Comparison of ENCODE assay signal across 14 mouse cellular contexts in genomic region chr15:101295106-101295505, GRCm38 (mm10). TPM values are rescaled to one million over a fixed set of nuclear protein-coding genes. Genes with fewer than 3 reads are reported as not detected.
DNase-seq lines count a peak whose midpoint lies in the region; ATAC-seq and TF ChIP-seq lines count a peak whose summit lies in the region.
"Had no signal": no experiment of that assay in that cellular context is flagged by ENCODE, and none has a peak within 500 bp of the region (broad histone marks: within the 10 kb centered on the region; RNA-seq: fewer than 3 reads in every experiment).

No protein-coding gene starts in this region.

- peaks cover 14% of the 10 kb centered on the region; the same call in 1 of the 2 replicates for H3K4me1 ChIP-seq in kidney, postnatal 0 days (replicated peaks; ENCODE audit: insufficient read depth, low read length)
- peaks cover 35% of the 10 kb centered on the region for H3K4me1 ChIP-seq in heart, embryonic 15.5 days (replicated peaks)
- peaks cover 33% of the 10 kb centered on the region for H3K4me1 ChIP-seq in intestine, embryonic 15.5 days (replicated peaks)
- no peaks in the 10 kb centered on the region for H3K4me1 ChIP-seq in forebrain, embryonic 14.5 days (ENCODE audit: control insufficient read depth, insufficient read depth, low read length)

- H3K4me2 ChIP-seq in kidney, postnatal 0 days (ENCODE audit: low read length): peak overlapping the region; percentile 53; the same call in 1 of the 2 replicates
- H3K4me2 ChIP-seq in heart, embryonic 15.5 days: no peak overlapping the region; the same call in 1 of the 2 replicates
- H3K4me2 ChIP-seq in intestine, embryonic 15.5 days (replicated peaks): peak overlapping the region; percentile 47; the same call in 1 of the 2 replicates
- no peak overlapping the region for H3K4me2 ChIP-seq in forebrain, embryonic 14.5 days (ENCODE audit: low read length)
- H3K4me2 ChIP-seq: liver, embryonic 12.5 days had no signal

- H3K9ac ChIP-seq in kidney, postnatal 0 days (ENCODE audit: low read depth, low read length): 0 out of 2 replicates have a peak overlapping the region, but pooled peaks have one; percentile 1
- H3K9ac ChIP-seq in heart, embryonic 15.5 days: no peak overlapping the region
- H3K9ac ChIP-seq in intestine, embryonic 15.5 days: no peak overlapping the region
- H3K9ac ChIP-seq in forebrain, embryonic 14.5 days (ENCODE audit: low read length): no peak overlapping the region
- H3K9ac ChIP-seq: liver, embryonic 12.5 days had no signal

- 0 out of 2 replicates have a peak overlapping the region, but pooled peaks have one; percentile 35 for H3K4me3 ChIP-seq in kidney, postnatal 0 days (replicated peaks; ENCODE audit: low read depth, low read length)
- H3K4me3 ChIP-seq in heart, embryonic 15.5 days: no peak overlapping the region
- no peak overlapping the region for H3K4me3 ChIP-seq in intestine, embryonic 15.5 days (replicated peaks)
- no peak overlapping the region for H3K4me3 ChIP-seq in forebrain, embryonic 14.5 days (ENCODE audit: low read depth, low read length)
- H3K4me3 ChIP-seq: liver, embryonic 12.5 days; megakaryocyte, embryonic 14.5 days; myocyte had no signal

- WGBS in kidney, postnatal 0 days: 50% methylated on average over 7 of the region's 7 CpGs
- WGBS in heart, embryonic 15.5 days: 61% methylated on average over 7 of the region's 7 CpGs
- WGBS in intestine, embryonic 15.5 days: 61% methylated on average over 7 of the region's 7 CpGs
- 82% methylated on average over 7 of the region's 7 CpGs for WGBS in forebrain, embryonic 14.5 days

- peak; percentile 69 for DNase-seq in kidney, postnatal 0 days (ENCODE audit: low spot score)
- no peak for DNase-seq in kidney, adult 11 months
- peak; percentile 58 to 89 for DNase-seq in lung, postnatal 4 days
- no peak for DNase-seq in adipocyte (ENCODE audit: low spot score)
- DNase-seq in left cerebral cortex, postnatal 36 days (ENCODE audit: low spot score in 2 of 2): no peak
- no peak for DNase-seq in forebrain, embryonic 14.5 days (ENCODE audit: low spot score)
- DNase-seq: cerebellum, adult 2 months had no signal

- H3K36me3 ChIP-seq in kidney, postnatal 0 days (ENCODE audit: insufficient read depth, low read length): peaks cover 8% of the 10 kb centered on the region
- peaks cover 19% of the 10 kb centered on the region; the same call in 1 of the 2 replicates for H3K36me3 ChIP-seq in heart, embryonic 15.5 days
- peaks cover 15% of the 10 kb centered on the region for H3K36me3 ChIP-seq in intestine, embryonic 15.5 days
- H3K36me3 ChIP-seq in forebrain, embryonic 14.5 days (ENCODE audit: control insufficient read depth, insufficient read depth, low read length): peaks cover 24% of the 10 kb centered on the region

- no peaks in the 10 kb centered on the region for H3K9me3 ChIP-seq in kidney, postnatal 0 days (replicated peaks; ENCODE audit: low read length)
- H3K9me3 ChIP-seq in heart, embryonic 15.5 days (replicated peaks): no peaks in the 10 kb centered on the region
- no peaks in the 10 kb centered on the region for H3K9me3 ChIP-seq in intestine, embryonic 15.5 days
- H3K9me3 ChIP-seq in forebrain, embryonic 14.5 days (replicated peaks; ENCODE audit: control insufficient read depth, low read length): no peaks in the 10 kb centered on the region
- H3K9me3 ChIP-seq: liver, embryonic 12.5 days; megakaryocyte, embryonic 14.5 days had no signal

- intact Hi-C loops in left cerebral cortex, postnatal 36 days (cut with DNase I): no loop called here

- ATAC-seq in kidney, postnatal 0 days (replicated peaks; ENCODE audit: low FRiP score, low read depth): no peak
- no peak for ATAC-seq in heart, embryonic 15.5 days (replicated peaks; ENCODE audit: insufficient number of reproducible peaks, insufficient read depth, low FRiP score, low read depth)
- no peak for ATAC-seq in intestine, embryonic 15.5 days
- no peak for ATAC-seq in forebrain, embryonic 14.5 days
- ATAC-seq: activated CD4-positive, CD25-positive, alpha-beta regulatory T cell, adult 4 months; CD4-positive, CD25-positive, alpha-beta regulatory T cell, adult 4 months; liver, embryonic 12.5 days had no signal

- no peaks in the 10 kb centered on the region for H3K27me3 ChIP-seq in kidney, postnatal 0 days (ENCODE audit: insufficient read depth, low read length)
- no peaks in the 10 kb centered on the region for H3K27me3 ChIP-seq in heart, embryonic 15.5 days
- H3K27me3 ChIP-seq in intestine, embryonic 15.5 days (replicated peaks): no peaks in the 10 kb centered on the region
- no peaks in the 10 kb centered on the region for H3K27me3 ChIP-seq in forebrain, embryonic 14.5 days (replicated peaks; ENCODE audit: control insufficient read depth, insufficient read depth, low read length)
- H3K27me3 ChIP-seq: liver, embryonic 12.5 days had no signal

- TF ChIP-seq CTCF in kidney, postnatal 0 days (IDR thresholded peaks at IDR 0.05; ENCODE audit: low read depth): no peak

- peak overlapping the region; percentile 87 for H3K27ac ChIP-seq in kidney, postnatal 0 days
- H3K27ac ChIP-seq in heart, embryonic 15.5 days: peak overlapping the region; percentile 41; the same call in 1 of the 2 replicates
- peak overlapping the region; percentile 71 for H3K27ac ChIP-seq in intestine, embryonic 15.5 days
- no peak overlapping the region for H3K27ac ChIP-seq in forebrain, embryonic 14.5 days (ENCODE audit: low read depth, low read length)
- H3K27ac ChIP-seq: liver, embryonic 12.5 days had no signal

RNA-seq across cellular contexts. Expression of gene 6030408B16Rik, which starts 2.1 kb away (rescaled TPM):
- 23.3 and 24.5 TPM in 2 replicates for polyA plus RNA-seq in kidney, postnatal 0 days (2015; fragmentation: Nextera tagmentation; extraction: Ambion mirVana)
- 3.1 and 4.8 TPM in 2 replicates for polyA plus RNA-seq in heart, embryonic 15.5 days (2015; fragmentation: Nextera tagmentation; extraction: Ambion mirVana)
- 4.1 TPM in 2 replicates for polyA plus RNA-seq in intestine, embryonic 15.5 days (2015; fragmentation: Nextera tagmentation; extraction: Ambion mirVana)
- total RNA-seq in left cerebral cortex, postnatal 36 days (2021): under 1 TPM; 0.27 to 0.37 TPM
- polyA plus RNA-seq in forebrain, embryonic 14.5 days (2014; fragmentation: Nextera tagmentation; extraction: Ambion mirVana): 0.25 TPM in 2 replicates
- polyA plus RNA-seq: CD4-positive, CD25-positive, alpha-beta regulatory T cell, adult 4 months had no signal

RNA-seq across cellular contexts. Expression of gene Atg101, which starts 11.0 kb away (rescaled TPM):
- 77.1 and 79.5 TPM in 2 replicates for polyA plus RNA-seq in kidney, postnatal 0 days (2015; fragmentation: Nextera tagmentation; extraction: Ambion mirVana)
- polyA plus RNA-seq in heart, embryonic 15.5 days (2015; fragmentation: Nextera tagmentation; extraction: Ambion mirVana): 52.0 and 59.9 TPM in 2 replicates
- polyA plus RNA-seq in intestine, embryonic 15.5 days (2015; fragmentation: Nextera tagmentation; extraction: Ambion mirVana): 61.1 and 62.0 TPM in 2 replicates
- total RNA-seq in left cerebral cortex, postnatal 36 days (2021): 10 to 100 TPM; 43.5 to 45.5 TPM
- 82.3 and 83.1 TPM in 2 replicates for polyA plus RNA-seq in forebrain, embryonic 14.5 days (2014; fragmentation: Nextera tagmentation; extraction: Ambion mirVana)

RNA-seq across cellular contexts. Expression of gene Nr4a1, which starts 41.0 kb away (rescaled TPM):
- polyA plus RNA-seq in kidney, postnatal 0 days (2015; fragmentation: Nextera tagmentation; extraction: Ambion mirVana): 8.6 and 9.5 TPM in 2 replicates
- 10.6 and 12.5 TPM in 2 replicates for polyA plus RNA-seq in heart, embryonic 15.5 days (2015; fragmentation: Nextera tagmentation; extraction: Ambion mirVana)
- polyA plus RNA-seq in intestine, embryonic 15.5 days (2015; fragmentation: Nextera tagmentation; extraction: Ambion mirVana): 7.9 and 8.9 TPM in 2 replicates
- 100 to 1,000 TPM in 1 of 2 experiments, 10 to 100 TPM in 1; 60.5 to 156 TPM for total RNA-seq in left cerebral cortex, postnatal 36 days (2021)
- polyA plus RNA-seq in forebrain, embryonic 14.5 days (2014; fragmentation: Nextera tagmentation; extraction: Ambion mirVana): 2.1 and 2.9 TPM in 2 replicates

Comparison
In these comparisons a context has a peak if more than half of its experiments do, and no peak if none do; other contexts are left out.
1. DNase-seq: peak in kidney, postnatal 0 days (single experiment) and lung, postnatal 4 days (2 of 2); none in kidney, adult 11 months (single experiment), adipocyte (single experiment), left cerebral cortex, postnatal 36 days (0 of 2) and forebrain, embryonic 14.5 days (single experiment).
2. H3K4me2 ChIP-seq: peak in kidney, postnatal 0 days (single experiment) and intestine, embryonic 15.5 days (single experiment); none in heart, embryonic 15.5 days (single experiment) and forebrain, embryonic 14.5 days (single experiment).